In the genomic region with DNA sequence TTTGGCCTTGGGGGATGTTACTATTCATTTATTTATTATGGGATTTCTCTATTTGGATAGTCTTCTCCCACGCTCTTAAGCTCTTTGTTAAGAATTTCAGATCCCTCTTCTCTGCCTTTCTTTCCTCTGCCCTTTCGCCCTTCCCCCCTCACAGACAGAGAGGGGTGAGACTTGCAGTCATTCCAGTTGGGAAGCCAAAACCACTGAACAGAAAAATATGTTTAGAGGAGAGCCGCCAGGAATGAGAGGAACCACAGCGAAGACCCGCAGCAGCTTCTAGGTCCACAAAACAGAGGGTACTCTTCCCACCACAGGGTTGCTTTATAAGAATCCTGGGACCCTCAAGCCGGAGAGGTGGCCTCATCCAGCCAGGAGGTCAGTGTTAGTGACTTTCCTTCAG, we compare ENCODE assay signal across 22 mouse cellular contexts. TPM values are rescaled to one million over a fixed set of nuclear protein-coding genes. Genes with fewer than 3 reads are reported as not detected.
DNase-seq lines count a peak whose midpoint lies in the region; ATAC-seq and TF ChIP-seq lines count a peak whose summit lies in the region.
"Had no signal": no experiment of that assay in that cellular context is flagged by ENCODE, and none has a peak within 500 bp of the region (broad histone marks: within the 10 kb centered on the region; RNA-seq: fewer than 3 reads in every experiment).

No protein-coding gene starts in this region.

- no peak overlapping the region for H3K4me3 ChIP-seq in kidney, postnatal 0 days (replicated peaks; ENCODE audit: low read depth, low read length)
- H3K4me3 ChIP-seq in embryonic facial prominence, embryonic 14.5 days (ENCODE audit: low read depth, low read length), result no peak overlapping the region
- no peak overlapping the region for H3K4me3 ChIP-seq in limb, embryonic 14.5 days (replicated peaks; ENCODE audit: low read length)
- H3K4me3 ChIP-seq in thymus, adult 2 months (ENCODE audit: control insufficient read depth, insufficient read depth, low read length), result no peak overlapping the region
- H3K4me3 ChIP-seq: forebrain, embryonic 10.5 days; gastrocnemius, adult 2 months; heart, embryonic 10.5 days; hindbrain, embryonic 12.5 days had no signal

- no peaks in the 10 kb centered on the region for H3K36me3 ChIP-seq in kidney, postnatal 0 days (ENCODE audit: insufficient read depth, low read length)
- H3K36me3 ChIP-seq in embryonic facial prominence, embryonic 14.5 days (ENCODE audit: control insufficient read depth, insufficient read depth, low read length), result no peaks in the 10 kb centered on the region
- no peaks in the 10 kb centered on the region for H3K36me3 ChIP-seq in limb, embryonic 14.5 days (ENCODE audit: control insufficient read depth, insufficient read depth, low read length)
- H3K36me3 ChIP-seq in thymus, adult 2 months (ENCODE audit: control insufficient read depth, insufficient read depth, low read length), result no peaks in the 10 kb centered on the region
- H3K36me3 ChIP-seq: forebrain, embryonic 10.5 days; heart, embryonic 10.5 days; hindbrain, embryonic 12.5 days had no signal

- H3K4me2 ChIP-seq in kidney, postnatal 0 days (ENCODE audit: low read length), result no peak overlapping the region
- H3K4me2 ChIP-seq in embryonic facial prominence, embryonic 14.5 days (ENCODE audit: low read depth, low read length), result peak overlapping the region; percentile 39; the same call in 1 of the 2 replicates
- no peak overlapping the region for H3K4me2 ChIP-seq in limb, embryonic 14.5 days (replicated peaks; ENCODE audit: low read depth, low read length, severe bottlenecking)
- H3K4me2 ChIP-seq: hindbrain, embryonic 12.5 days had no signal

- H3K9ac ChIP-seq in kidney, postnatal 0 days (ENCODE audit: low read depth, low read length), result no peak overlapping the region
- H3K9ac ChIP-seq in embryonic facial prominence, embryonic 14.5 days (ENCODE audit: low read depth, low read length), result no peak overlapping the region
- no peak overlapping the region for H3K9ac ChIP-seq in limb, embryonic 14.5 days (ENCODE audit: low read depth, low read length, severe bottlenecking)
- H3K9ac ChIP-seq: hindbrain, embryonic 12.5 days had no signal

- no peak overlapping the region for H3K27ac ChIP-seq in kidney, postnatal 0 days
- H3K27ac ChIP-seq in embryonic facial prominence, embryonic 14.5 days (replicated peaks; ENCODE audit: low read depth, low read length), result peak overlapping the region; percentile 73
- peak overlapping the region; percentile 21; the same call in 1 of the 2 replicates for H3K27ac ChIP-seq in limb, embryonic 14.5 days (replicated peaks; ENCODE audit: low read depth, low read length)
- no peak overlapping the region for H3K27ac ChIP-seq in thymus, adult 2 months (ENCODE audit: control insufficient read depth, insufficient read depth, low read length)
- H3K27ac ChIP-seq: forebrain, embryonic 10.5 days; gastrocnemius, adult 2 months; heart, embryonic 10.5 days; hindbrain, embryonic 12.5 days had no signal

- no peak for TF ChIP-seq POLR2A in limb, embryonic 14.5 days (IDR thresholded peaks at IDR 0.05; ENCODE audit: borderline replicate concordance, extremely low read depth, insufficient read depth, insufficient read length)
- TF ChIP-seq POLR2A in thymus, adult 2 months (IDR thresholded peaks at IDR 0.05; ENCODE audit: control insufficient read depth, extremely low read depth, insufficient read depth, low read length, poor library complexity), result no peak

- 84% methylated on average over 6 of the region's 6 CpGs for WGBS in kidney, postnatal 0 days
- 57% methylated on average over 6 of the region's 6 CpGs for WGBS in embryonic facial prominence, embryonic 14.5 days
- 72% methylated on average over 6 of the region's 6 CpGs for WGBS in limb, embryonic 14.5 days
- WGBS in thymus, adult 2 months, result 88% methylated on average over 6 of the region's 6 CpGs

- peak; percentile 5 for DNase-seq in kidney, postnatal 0 days (ENCODE audit: low spot score)
- no peak for DNase-seq in kidney, adult 8-10 months
- DNase-seq in lung, postnatal 10 days, result peak; percentile 14
- DNase-seq in lung, postnatal 14 days, result no peak
- DNase-seq in embryonic facial prominence, embryonic 14.5 days (ENCODE audit: low spot score), result peak; percentile 58
- DNase-seq in limb, embryonic 14.5 days (ENCODE audit: low spot score), result no peak
- DNase-seq in gastrocnemius, adult 8-10 months (ENCODE audit: low spot score in 2 of 2), result no peak
- no peak for DNase-seq in thymus, adult 2 months
- DNase-seq: adrenal gland, adult 8-10 months; cerebellum, adult 11 months; cerebellum, adult 9-10 months; cerebellum, postnatal 36 days; gastrocnemius, adult 2 months; heart, adult 18-20 months; heart, postnatal 10 days; heart, postnatal 4 days had no signal

- no peaks in the 10 kb centered on the region for H3K9me3 ChIP-seq in kidney, postnatal 0 days (replicated peaks; ENCODE audit: low read length)
- no peaks in the 10 kb centered on the region for H3K9me3 ChIP-seq in embryonic facial prominence, embryonic 14.5 days (ENCODE audit: control insufficient read depth, low read length)
- no peaks in the 10 kb centered on the region for H3K9me3 ChIP-seq in limb, embryonic 14.5 days (ENCODE audit: control insufficient read depth, low read length)
- H3K9me3 ChIP-seq: forebrain, embryonic 10.5 days; heart, embryonic 10.5 days; hindbrain, embryonic 12.5 days had no signal

- no peak for ATAC-seq in kidney, postnatal 0 days (replicated peaks; ENCODE audit: low FRiP score, low read depth)
- no peak for ATAC-seq in embryonic facial prominence, embryonic 14.5 days (ENCODE audit: low read depth)
- no peak for ATAC-seq in limb, embryonic 14.5 days (ENCODE audit: low FRiP score, low read depth)
- ATAC-seq: forebrain, embryonic 14.5 days; hindbrain, embryonic 16.5 days; inflammation-experienced regulatory T-cells, adult 6 months had no signal

- no peaks in the 10 kb centered on the region for H3K27me3 ChIP-seq in kidney, postnatal 0 days (ENCODE audit: insufficient read depth, low read length)
- H3K27me3 ChIP-seq in embryonic facial prominence, embryonic 14.5 days (replicated peaks; ENCODE audit: control insufficient read depth, insufficient read depth, low read length), result no peaks in the 10 kb centered on the region
- no peaks in the 10 kb centered on the region for H3K27me3 ChIP-seq in limb, embryonic 14.5 days (ENCODE audit: control insufficient read depth, insufficient read depth, low read length)
- no peaks in the 10 kb centered on the region for H3K27me3 ChIP-seq in thymus, adult 2 months (ENCODE audit: control insufficient read depth, insufficient read depth, low read length)
- H3K27me3 ChIP-seq: hindbrain, embryonic 12.5 days had no signal

- no peaks in the 10 kb centered on the region for H3K4me1 ChIP-seq in kidney, postnatal 0 days (replicated peaks; ENCODE audit: insufficient read depth, low read length)
- peaks cover 19% of the 10 kb centered on the region for H3K4me1 ChIP-seq in embryonic facial prominence, embryonic 14.5 days (ENCODE audit: control insufficient read depth, insufficient read depth, low read length)
- peaks cover 21% of the 10 kb centered on the region for H3K4me1 ChIP-seq in limb, embryonic 14.5 days (ENCODE audit: control insufficient read depth, insufficient read depth, low read length)
- no peaks in the 10 kb centered on the region for H3K4me1 ChIP-seq in thymus, adult 2 months (replicated peaks; ENCODE audit: control insufficient read depth, insufficient read depth, low read length)
- H3K4me1 ChIP-seq: hindbrain, embryonic 12.5 days had no signal

- no peak for TF ChIP-seq CTCF in kidney, postnatal 0 days (IDR thresholded peaks at IDR 0.05; ENCODE audit: low read depth)
- no peak for TF ChIP-seq CTCF in thymus, adult 2 months (IDR thresholded peaks at IDR 0.05; ENCODE audit: borderline replicate concordance, control insufficient read depth, extremely low read depth, insufficient read depth, low read length, poor library complexity)

RNA-seq across cellular contexts. Expression of gene Isg20, which starts 41.4 kb away (rescaled TPM):
- polyA plus RNA-seq in kidney, postnatal 0 days (2015; fragmentation: Nextera tagmentation; extraction: Ambion mirVana), result 2.3 and 2.8 TPM in 2 replicates
- polyA plus RNA-seq in embryonic facial prominence, embryonic 14.5 days (2014; fragmentation: Nextera tagmentation; extraction: Ambion mirVana), result 3.4 and 5.1 TPM in 2 replicates
- polyA plus RNA-seq in limb, embryonic 14.5 days (2012; rRNA removed), result 2.0 and 2.5 TPM in 2 replicates
- 1.5 and 1.6 TPM in 2 replicates for polyA plus RNA-seq in limb, embryonic 14.5 days (2014; fragmentation: Nextera tagmentation; extraction: Ambion mirVana)
- under 1 TPM; 0.56 to 0.83 (median 0.72) TPM for total RNA-seq in gastrocnemius, adult 8-10 months (2022)
- 159 and 194 TPM in 2 replicates for polyA plus RNA-seq in thymus, adult 2 months (2012; rRNA removed)

RNA-seq across cellular contexts. Expression of gene Aen, which starts 59.0 kb away (rescaled TPM):
- 33.1 and 37.5 TPM in 2 replicates for polyA plus RNA-seq in kidney, postnatal 0 days (2015; fragmentation: Nextera tagmentation; extraction: Ambion mirVana)
- polyA plus RNA-seq in embryonic facial prominence, embryonic 14.5 days (2014; fragmentation: Nextera tagmentation; extraction: Ambion mirVana), result 31.8 and 32.7 TPM in 2 replicates
- polyA plus RNA-seq in limb, embryonic 14.5 days (2012; rRNA removed), result 26.1 and 29.2 TPM in 2 replicates
- 33.8 and 34.1 TPM in 2 replicates for polyA plus RNA-seq in limb, embryonic 14.5 days (2014; fragmentation: Nextera tagmentation; extraction: Ambion mirVana)
- total RNA-seq in gastrocnemius, adult 8-10 months (2022), result 10 to 100 TPM; 52.4 to 60.0 (median 54.1) TPM
- 32.3 and 39.2 TPM in 2 replicates for polyA plus RNA-seq in thymus, adult 2 months (2012; rRNA removed)

Comparison
In these comparisons a context has a peak if more than half of its experiments do, and no peak if none do; other contexts are left out.
1. DNase-seq: peak in kidney, postnatal 0 days (single experiment), lung, postnatal 10 days (single experiment) and embryonic facial prominence, embryonic 14.5 days (single experiment); none in kidney, adult 8-10 months (0 of 2), lung, postnatal 14 days (single experiment), limb, embryonic 14.5 days (single experiment), gastrocnemius, adult 8-10 months (0 of 2) and thymus, adult 2 months (single experiment).
2. H3K27ac ChIP-seq: peak in embryonic facial prominence, embryonic 14.5 days (single experiment) and limb, embryonic 14.5 days (single experiment); none in kidney, postnatal 0 days (single experiment) and thymus, adult 2 months (single experiment).
3. RNA of gene Isg20, which starts 41.4 kb away (polyA plus RNA-seq): 159 to 194 TPM in thymus, adult 2 months; 3.4 to 5.1 TPM in embryonic facial prominence, embryonic 14.5 days, 1.5 to 2.5 TPM in limb, embryonic 14.5 days and 2.3 to 2.8 TPM in kidney, postnatal 0 days; every median in the first group is over 10 times any median in the second.